Mouse (Mus musculus) adrenal gland, postnatal 14 days (tissue): ENCODE measurements around the gene Mpped1. TPM values are rescaled to one million over a fixed set of nuclear protein-coding genes. Genes with fewer than 3 reads are reported as not detected.

Source experiments
- DNase-seq: peaks from one replicate; pipeline ENCODE4 v3.0.0; 2021; ENCODE audit warnings: mixed read lengths
- total RNA-seq: library from RNA; stranded (reverse); gene quantifications from 2 replicates; pipeline ENCODE4 v1.2.3, GENCODE M21; 2021

Mpped1 gene
- total RNA-seq, 1 experiment from 2014 or later: not detected

GRCm38 (mm10) chr15:83789046-83789445 lies 9.8 kb downstream of the Mpped1 start:
- no peak for DNase-seq

GRCm38 (mm10) chr15:83796924-83797323 lies 17.7 kb downstream of the Mpped1 start:
- DNase-seq: no peak

GRCm38 (mm10) chr15:83798964-83799363 lies 19.7 kb downstream of the Mpped1 start:
- DNase-seq: no peak

GRCm38 (mm10) chr15:83801011-83801410 lies 21.7 kb downstream of the Mpped1 start:
- no peak for DNase-seq

GRCm38 (mm10) chr15:83814106-83814505 lies 34.8 kb downstream of the Mpped1 start:
- no peak for DNase-seq

- no peak for DNase-seq
Measured at GRCm38 (mm10) chr15:83828011-83828410, 48.7 kb downstream of the Mpped1 start.

GRCm38 (mm10) chr15:83829226-83829625 lies 50.0 kb downstream of the Mpped1 start:
- no peak for DNase-seq

- DNase-seq: no peak
Measured at GRCm38 (mm10) chr15:83832265-83832664, 53.0 kb downstream of the Mpped1 start.

GRCm38 (mm10) chr15:83840950-83841719 lies 61.9 kb downstream of the Mpped1 start:
- DNase-seq: no peak

- no peak for DNase-seq
Measured at GRCm38 (mm10) chr15:83842419-83842818, 63.2 kb downstream of the Mpped1 start.

GRCm38 (mm10) chr15:83842915-83843789 lies 63.9 kb downstream of the Mpped1 start:
- DNase-seq: no peak

- DNase-seq: no peak
Measured at GRCm38 (mm10) chr15:83845734-83846133, 66.5 kb downstream of the Mpped1 start.

GRCm38 (mm10) chr15:83846592-83846991 lies 67.3 kb downstream of the Mpped1 start:
- DNase-seq: no peak

- no peak for DNase-seq
Measured at GRCm38 (mm10) chr15:83847512-83847911, 68.2 kb downstream of the Mpped1 start.

GRCm38 (mm10) chr15:83848193-83848592 lies 68.9 kb downstream of the Mpped1 start:
- DNase-seq: no peak

GRCm38 (mm10) chr15:83853400-83853811 lies 74.1 kb downstream of the Mpped1 start:
- DNase-seq: no peak

- DNase-seq: peak; percentile 77
Measured at GRCm38 (mm10) chr15:83857129-83857528, 77.9 kb downstream of the Mpped1 start.

- DNase-seq: no peak
Measured at GRCm38 (mm10) chr15:83865626-83866025, 86.4 kb downstream of the Mpped1 start.

GRCm38 (mm10) chr15:83870936-83871335 lies 91.7 kb downstream of the Mpped1 start:
- no peak for DNase-seq

- DNase-seq: no peak
Measured at GRCm38 (mm10) chr15:83877155-83877866, 98.0 kb downstream of the Mpped1 start.

GRCm38 (mm10) chr15:83877898-83878297 lies 98.6 kb downstream of the Mpped1 start:
- no peak for DNase-seq

- peak; percentile 73 for DNase-seq
Measured at GRCm38 (mm10) chr15:83879845-83880244, 100.6 kb downstream of the Mpped1 start.

- no peak for DNase-seq
Measured at GRCm38 (mm10) chr15:83883821-83884220, 104.6 kb downstream of the Mpped1 start.
